Mouse (Mus musculus) heart, embryonic 11.5 days (tissue): ENCODE measurements at regions not wholly inside any gene's neighbourhood (a gene's known extent, or its start where the extent isn't known, plus 50 kb on each side); places are given as distances from the start of the nearest gene placed in this dataset.

ENCODE experiments used
- ATAC-seq: fragments of 200-750 bp; cut with Nextera tagmentation; replicated peaks from 2 replicates; pipeline ENCODE4 v1.8.0; 2017; ENCODE audit warnings: moderate library complexity; ENCODE audit not compliant: insufficient number of reproducible peaks, low FRiP score, low TSS enrichment
- H3K27ac ChIP-seq: fragments of 300-500 bp; sonication (generic); 2 replicates; pipeline ENCODE4 v1.5.1; 2014; ENCODE audit warnings: mild to moderate bottlenecking, low read depth, low read length
- H3K27me3 ChIP-seq: fragments of 300-500 bp; sonication (generic); 2 replicates; pipeline ENCODE4 v1.6.1; 2014; ENCODE audit warnings: mild to moderate bottlenecking, low read length, mixed read lengths; ENCODE audit not compliant: control insufficient read depth, insufficient read depth
- H3K36me3 ChIP-seq: fragments of 300-500 bp; sonication (generic); 2 replicates; pipeline ENCODE4 v1.6.1; 2014; ENCODE audit warnings: mild to moderate bottlenecking, low read length, moderate library complexity, mixed read lengths; ENCODE audit not compliant: control insufficient read depth, insufficient read depth
- H3K4me1 ChIP-seq: fragments of 300-500 bp; sonication (generic); 2 replicates; pipeline ENCODE4 v1.6.1; 2014; ENCODE audit warnings: low read length; ENCODE audit not compliant: control insufficient read depth, insufficient read depth
- H3K4me2 ChIP-seq: fragments of 300-500 bp; sonication (generic); 2 replicates; pipeline ENCODE4 v1.6.1; 2014; ENCODE audit warnings: mild to moderate bottlenecking, moderate library complexity
- H3K4me3 ChIP-seq: fragments of 300-500 bp; sonication (generic); 2 replicates; pipeline ENCODE4 v1.5.1; 2014; ENCODE audit warnings: low read depth, low read length
- H3K9ac ChIP-seq: fragments of 300-500 bp; sonication (generic); 2 replicates; pipeline ENCODE4 v1.6.1; 2014; ENCODE audit warnings: mild to moderate bottlenecking, low read depth, low read length, moderate library complexity
- H3K9me3 ChIP-seq: fragments of 300-500 bp; sonication (generic); replicated peaks from 2 replicates; pipeline ENCODE4 v1.6.1; 2016; ENCODE audit warnings: low read length; ENCODE audit not compliant: control insufficient read depth
- WGBS: fragments of 180-500 bp; shearing (Covaris S2); extraction: QIAGEN DNeasy Blood & Tissue Kit; methylation state at CpG from one replicate; pipeline ENCODE4 v1.1.7; 2014; ENCODE audit not compliant: insufficient replicate concordance; 5-methylcytosine and 5-hydroxymethylcytosine counted together

GRCm38 (mm10) chr1:184589277-184589676 lies 143.1 kb downstream of the Hlx start:
- no peak for ATAC-seq
- Histone ChIP-seq H3K9ac (no peak overlapping the region), H3K27ac (no peak overlapping the region), H3K27me3 (0 out of 2 replicates have a peak, but pooled peaks cover 5% of the 10 kb centered on the region), H3K4me1 (no peaks in the 10 kb centered on the region), H3K36me3 (no peaks in the 10 kb centered on the region), H3K4me3 (no peak overlapping the region), H3K4me2 (no peak overlapping the region), H3K9me3 (no peaks in the 10 kb centered on the region)
- 65% methylated on average over 4 of the region's 4 CpGs for WGBS

GRCm38 (mm10) chr1:184584505-184584874 lies 147.9 kb downstream of the Hlx start:
- ATAC-seq = no peak

GRCm38 (mm10) chr1:184583751-184584504 lies 148.5 kb downstream of the Hlx start:
- Histone ChIP-seq H3K27ac (no peak overlapping the region), H3K9ac (no peak overlapping the region), H3K4me2 (no peak overlapping the region), H3K4me3 (no peak overlapping the region), H3K9me3 (no peaks in the 10 kb centered on the region), H3K27me3 (0 out of 2 replicates have a peak, but pooled peaks cover 5% of the 10 kb centered on the region), H3K4me1 (no peaks in the 10 kb centered on the region), H3K36me3 (no peaks in the 10 kb centered on the region)
- no peak for ATAC-seq
- 66% methylated on average over 6 of the region's 6 CpGs for WGBS

More at GRCm38 (mm10) chr1:184584505-184584874, 147.9 kb downstream of the Hlx start:
- H3K9ac ChIP-seq = no peak overlapping the region
- H3K9me3 ChIP-seq = no peaks in the 10 kb centered on the region
- no peak overlapping the region for H3K27ac ChIP-seq
- 71% methylated on average over 12 of the region's 12 CpGs for WGBS
- H3K36me3 ChIP-seq = no peaks in the 10 kb centered on the region
- H3K4me1 ChIP-seq = no peaks in the 10 kb centered on the region
- H3K27me3 ChIP-seq = 0 out of 2 replicates have a peak, but pooled peaks cover 5% of the 10 kb centered on the region
- no peak overlapping the region for H3K4me3 ChIP-seq
- no peak overlapping the region for H3K4me2 ChIP-seq

- no peaks in the 10 kb centered on the region for H3K27me3 ChIP-seq
- WGBS = 74% methylated on average over 3 of the region's 3 CpGs
- H3K9ac ChIP-seq = no peak overlapping the region
- no peaks in the 10 kb centered on the region for H3K4me1 ChIP-seq
- H3K27ac ChIP-seq = no peak overlapping the region
- H3K4me2 ChIP-seq = no peak overlapping the region
- no peak for ATAC-seq
- H3K36me3 ChIP-seq = no peaks in the 10 kb centered on the region
- no peak overlapping the region for H3K4me3 ChIP-seq
- H3K9me3 ChIP-seq = no peaks in the 10 kb centered on the region
Measured at GRCm38 (mm10) chr1:184579475-184579874, 152.9 kb downstream of the Hlx start.

GRCm38 (mm10) chr1:184576527-184576926 lies 155.9 kb downstream of the Hlx start:
- Histone ChIP-seq H3K36me3 (no peaks in the 10 kb centered on the region), H3K4me1 (no peaks in the 10 kb centered on the region), H3K27ac (no peak overlapping the region), H3K27me3 (no peaks in the 10 kb centered on the region), H3K4me2 (no peak overlapping the region), H3K4me3 (no peak overlapping the region), H3K9me3 (no peaks in the 10 kb centered on the region), H3K9ac (no peak overlapping the region)
- no peak for ATAC-seq
- 62% methylated on average over 7 of the region's 7 CpGs for WGBS

- H3K27ac ChIP-seq = no peak overlapping the region
- no peaks in the 10 kb centered on the region for H3K27me3 ChIP-seq
- no peaks in the 10 kb centered on the region for H3K36me3 ChIP-seq
- WGBS = 52% methylated on average over 7 of the region's 7 CpGs
- no peak for ATAC-seq
- H3K9ac ChIP-seq = no peak overlapping the region
- H3K4me1 ChIP-seq = no peaks in the 10 kb centered on the region
- H3K4me3 ChIP-seq = no peak overlapping the region
- no peak overlapping the region for H3K4me2 ChIP-seq
- H3K9me3 ChIP-seq = no peaks in the 10 kb centered on the region
Measured at GRCm38 (mm10) chr1:184573325-184573724, 159.1 kb downstream of the Hlx start.

GRCm38 (mm10) chr1:184570681-184571080 lies 161.7 kb downstream of the Hlx start:
- no peak overlapping the region for H3K9ac ChIP-seq

GRCm38 (mm10) chr1:184562926-184563325 lies 169.5 kb downstream of the Hlx start:
- Histone ChIP-seq H3K9ac (no peak overlapping the region), H3K4me2 (no peak overlapping the region), H3K27ac (no peak overlapping the region), H3K4me3 (no peak overlapping the region), H3K36me3 (no peaks in the 10 kb centered on the region), H3K27me3 (no peaks in the 10 kb centered on the region), H3K4me1 (no peaks in the 10 kb centered on the region), H3K9me3 (no peaks in the 10 kb centered on the region)
- WGBS = 84% methylated on average over 4 of the region's 4 CpGs
- no peak for ATAC-seq

More at GRCm38 (mm10) chr1:184570681-184571080, 161.7 kb downstream of the Hlx start:
- no peaks in the 10 kb centered on the region for H3K27me3 ChIP-seq
- H3K9me3 ChIP-seq = no peaks in the 10 kb centered on the region
- H3K4me1 ChIP-seq = no peaks in the 10 kb centered on the region
- no peak overlapping the region for H3K4me3 ChIP-seq
- no peak overlapping the region for H3K27ac ChIP-seq
- 83% methylated on average over 5 of the region's 5 CpGs for WGBS
- no peaks in the 10 kb centered on the region for H3K36me3 ChIP-seq
- ATAC-seq = no peak
- no peak overlapping the region for H3K4me2 ChIP-seq

GRCm38 (mm10) chr1:184562239-184562638 lies 170.2 kb downstream of the Hlx start:
- Histone ChIP-seq H3K4me2 (no peak overlapping the region), H3K4me3 (no peak overlapping the region), H3K36me3 (no peaks in the 10 kb centered on the region), H3K4me1 (no peaks in the 10 kb centered on the region), H3K27me3 (no peaks in the 10 kb centered on the region), H3K9ac (no peak overlapping the region), H3K9me3 (no peaks in the 10 kb centered on the region), H3K27ac (no peak overlapping the region)
- no peak for ATAC-seq
- WGBS = 88% methylated on average over 5 of the region's 5 CpGs
